Mouse (Mus musculus): ENCODE measurements around the gene 4931428L18Rik. TPM values are rescaled to one million over a fixed set of nuclear protein-coding genes. Genes with fewer than 3 reads are reported as not detected.

The 4931428L18Rik gene
- 0.78 TPM in 1 of 2 replicates, not detected in the other for polyA plus RNA-seq (2012; rRNA removed; ENCODE audit: low replicate concordance)

GRCm38 (mm10) chr1:31222564-31222963, at the start of gene 4931428L18Rik, which contains the start of gene Pih1d3:
4931428L18Rik (minus strand) TSS chr1:31222684.
Pih1d3 (plus strand) TSS chr1:31222838.

DNA sequence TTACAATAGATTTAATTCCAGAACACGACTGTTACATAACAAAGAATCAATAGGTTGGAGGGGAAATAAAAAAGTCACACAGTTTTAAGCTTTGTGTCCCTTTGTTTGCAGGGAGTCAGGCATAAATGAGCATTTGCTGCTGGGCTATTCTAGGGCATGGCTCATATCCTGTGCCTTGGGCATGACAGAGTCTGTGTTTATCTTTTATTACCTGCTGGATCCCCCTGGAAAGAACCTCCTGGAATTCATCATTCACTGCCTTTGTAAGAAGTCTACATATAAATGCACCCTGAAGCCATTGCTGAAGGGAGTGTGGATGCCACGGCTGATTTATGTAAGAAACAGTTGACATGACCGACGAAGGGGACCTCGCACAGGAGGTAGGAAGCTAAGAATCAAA, 46.4 kb downstream of the 4931428L18Rik start, which contains the start of gene Lgsn:
Lgsn (plus strand) TSS at position 301 of the 400 bp plus-strand sequence.

DNA sequence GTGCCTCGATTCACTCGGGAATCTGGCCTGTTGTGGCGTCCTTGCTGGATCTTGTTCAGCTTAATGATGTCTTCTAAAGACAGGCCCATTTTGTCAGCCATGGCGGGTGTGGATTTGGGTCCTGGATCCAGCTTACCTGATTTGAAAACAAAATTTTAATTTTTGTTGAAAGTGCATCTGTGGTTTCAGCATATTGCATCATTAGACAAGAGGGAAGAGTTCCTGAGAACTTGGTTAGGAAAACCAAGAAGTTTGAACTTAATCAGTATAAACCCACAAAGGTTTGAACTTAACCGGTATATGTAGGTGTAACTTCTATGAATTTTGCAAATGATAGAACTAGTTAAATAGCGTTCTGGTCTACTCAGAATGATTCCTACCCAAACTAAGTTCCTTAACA, 244.6 kb downstream of the 4931428L18Rik start, which contains the start of gene AC153137.1:
AC153137.1 (minus strand) TSS at position 101 of the 400 bp plus-strand sequence.

Other genes starting within 250 kb of the 4931428L18Rik start
- not detected in 2 replicates for gene AC153137.1, start 244.7 kb downstream of the 4931428L18Rik start, polyA plus RNA-seq (2012; rRNA removed; ENCODE audit: low replicate concordance)
- gene Lgsn, start 46.3 kb downstream of the 4931428L18Rik start, polyA plus RNA-seq (2012; rRNA removed; ENCODE audit: low replicate concordance), result not detected in 2 replicates
- gene Pih1d3, start 154 bp upstream of the 4931428L18Rik start, polyA plus RNA-seq (2012; rRNA removed; ENCODE audit: low replicate concordance), result not detected in 2 replicates

Data from duodenum, adult 2 months (tissue).